Mouse (Mus musculus) left cerebral cortex, adult 8-10 months (tissue): ENCODE measurements around the gene Pakap. TPM values are rescaled to one million over a fixed set of nuclear protein-coding genes. Genes with fewer than 3 reads are reported as not detected.

Source experiments
- DNase-seq, 2 experiments: peaks; one replicate each; pipeline ENCODE4 v3.0.0; 2022; ENCODE audit warnings: low spot score in 2 of 2
- total RNA-seq, 4 experiments: library from RNA; stranded (reverse); gene quantifications; 2 replicates each; pipeline ENCODE4 v1.2.4; 2022

Pakap gene
- total RNA-seq, 4 experiments from 2014 or later = 19.2 to 22.2 (median 20.2) TPM

- no peak for DNase-seq
Measured at GRCm38 (mm10) chr4:57762424-57762823, 194.4 kb downstream of the Pakap start.

GRCm38 (mm10) chr4:57764392-57764791, 196.4 kb downstream of the Pakap start:
- DNase-seq = no peak

- DNase-seq = no peak
Measured at GRCm38 (mm10) chr4:57764926-57765325, 196.9 kb downstream of the Pakap start.

- DNase-seq = no peak
Measured at GRCm38 (mm10) chr4:57765806-57766205, 197.8 kb downstream of the Pakap start.

DNA sequence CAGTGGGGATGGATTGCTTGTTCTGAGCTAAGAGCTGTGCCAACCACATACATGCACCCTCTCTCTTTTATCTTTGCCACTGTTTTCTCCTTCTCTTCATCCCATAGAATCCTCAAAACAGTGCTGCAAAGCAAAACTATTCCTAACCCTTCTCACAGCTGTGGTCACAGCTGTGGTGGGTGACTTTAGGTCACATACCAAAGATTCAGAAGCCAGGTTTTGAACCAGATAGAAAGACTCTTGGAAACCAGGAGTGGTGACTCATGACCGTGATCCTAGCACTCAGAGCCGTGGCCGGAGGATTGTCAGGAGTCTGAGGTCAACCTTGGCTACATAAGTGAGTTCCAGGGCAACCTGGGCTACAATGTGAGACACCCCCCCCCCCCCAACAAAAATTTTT, 201.0 kb downstream of the Pakap start:
- DNase-seq = no peak

DNA sequence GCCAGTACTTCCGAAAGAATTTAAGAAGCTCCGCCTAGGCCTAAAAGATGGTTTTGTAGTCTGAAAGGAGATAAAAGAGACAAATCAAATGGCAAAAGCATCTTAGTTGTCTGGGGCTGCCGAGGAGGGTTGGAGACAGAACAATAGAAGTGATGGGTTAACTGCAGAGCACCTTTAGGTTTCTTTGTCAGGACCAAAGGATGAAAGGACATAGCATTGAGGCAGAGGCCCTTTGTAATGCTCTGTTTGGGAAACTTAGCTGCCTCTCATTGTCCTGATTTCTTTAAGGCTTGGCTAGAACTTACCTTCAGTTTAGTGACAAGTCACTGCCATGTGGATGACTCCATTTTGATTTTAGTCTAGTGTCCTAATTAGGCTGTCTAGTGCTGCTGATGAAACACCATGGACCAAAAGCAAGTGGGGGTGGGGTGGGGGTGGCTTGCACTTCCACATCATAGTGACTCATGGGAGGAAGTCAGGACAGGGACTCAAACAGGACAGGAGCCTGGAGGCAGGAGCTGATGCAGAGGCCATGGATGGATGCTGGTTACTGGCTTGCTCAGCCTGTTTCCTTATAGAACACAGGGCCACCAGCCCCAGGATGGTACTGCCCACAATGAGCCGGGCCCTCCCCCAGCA, 202.3 kb downstream of the Pakap start:
- DNase-seq = no peak

GRCm38 (mm10) chr4:57771558-57772219, 203.7 kb downstream of the Pakap start:
- DNase-seq = no peak

- no peak for DNase-seq
Measured at GRCm38 (mm10) chr4:57772851-57773510, 205.0 kb downstream of the Pakap start.

- DNase-seq = no peak
Measured at GRCm38 (mm10) chr4:57774517-57774916, 206.5 kb downstream of the Pakap start.

DNA sequence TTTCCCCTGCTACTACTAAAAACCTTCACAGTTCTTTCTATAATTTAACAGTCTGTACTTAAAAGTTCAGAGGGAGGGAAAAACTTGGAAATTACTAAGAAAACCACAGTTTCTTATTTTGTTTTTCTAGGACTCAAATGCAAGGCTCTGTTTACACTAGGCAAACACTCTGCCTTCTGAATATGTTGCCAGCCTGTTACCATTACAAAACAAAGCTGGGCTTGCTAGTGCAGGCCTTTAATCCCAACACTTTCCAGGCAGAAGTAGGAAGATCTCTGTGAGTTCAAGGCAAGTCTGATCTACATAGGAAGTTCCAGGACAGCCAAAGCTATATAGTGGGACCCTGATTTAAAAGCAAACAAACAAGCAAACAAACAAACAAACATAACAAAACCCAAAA, 207.6 kb downstream of the Pakap start:
- no peak for DNase-seq

DNA sequence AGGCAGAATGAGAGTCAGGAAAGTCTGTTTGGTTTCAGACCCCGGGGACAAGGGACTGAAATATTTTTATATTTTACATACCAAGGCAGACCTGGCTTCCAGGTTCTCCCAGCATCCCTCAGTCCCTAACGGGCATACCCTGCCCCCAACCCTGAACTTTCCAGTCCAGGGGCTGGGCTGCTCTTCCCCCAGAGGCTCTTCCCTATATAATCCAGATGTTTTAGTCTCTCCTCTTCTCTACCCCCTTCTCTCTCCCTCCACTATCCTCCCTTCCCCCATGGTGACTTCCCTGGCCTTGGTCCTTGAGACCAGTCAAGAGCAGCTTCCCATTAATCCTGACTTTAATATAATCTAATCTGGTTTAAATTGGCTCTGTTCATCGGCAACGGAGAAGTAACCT, 212.4 kb downstream of the Pakap start:
- no peak for DNase-seq

GRCm38 (mm10) chr4:57780833-57781641, 213.1 kb downstream of the Pakap start:
- no peak for DNase-seq

DNA sequence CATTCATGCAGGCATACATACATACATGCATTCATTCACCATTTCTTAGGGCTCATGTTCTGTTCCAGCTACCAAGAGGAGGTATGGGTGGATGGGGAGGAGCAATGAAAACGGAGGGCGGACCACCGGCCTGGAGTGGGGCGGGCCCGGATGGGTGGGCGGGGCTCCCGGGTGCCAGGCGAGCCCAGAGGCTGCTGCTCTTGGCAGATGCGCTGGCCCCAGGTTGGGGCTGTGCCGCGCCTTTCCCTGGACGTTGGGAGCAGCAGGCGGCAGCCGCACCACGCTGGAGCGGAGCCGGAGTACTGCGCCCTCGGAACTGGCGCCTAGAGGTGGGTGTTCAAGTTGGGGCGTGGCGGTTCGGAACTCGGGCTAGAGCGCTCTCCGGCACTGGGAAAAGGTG, 214.0 kb downstream of the Pakap start:
- peak in 1 of 2 experiments; percentile 28 for DNase-seq

- no peak for DNase-seq
Measured at GRCm38 (mm10) chr4:57782549-57783390, 214.8 kb downstream of the Pakap start.

DNA sequence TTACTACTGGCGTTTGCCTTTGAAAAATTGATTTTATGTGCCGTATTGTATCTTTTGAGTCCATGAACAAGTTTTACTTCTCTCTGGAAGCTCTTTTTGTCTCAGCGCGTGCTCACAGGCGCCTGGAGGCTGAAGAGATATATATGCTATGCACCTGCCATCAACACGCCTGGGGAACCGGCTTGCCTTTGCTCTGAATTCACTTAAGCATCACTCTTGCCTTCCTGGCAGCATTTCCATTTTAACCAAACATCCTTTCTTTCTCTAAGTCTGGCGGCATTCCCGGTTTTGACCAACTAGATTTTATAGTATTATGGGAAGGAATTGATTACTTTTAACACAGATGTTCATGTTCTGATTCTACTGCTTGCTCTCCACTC, 215.4 kb downstream of the Pakap start:
- DNase-seq = no peak

- DNase-seq = no peak
Measured at GRCm38 (mm10) chr4:57783853-57784600, 216.0 kb downstream of the Pakap start.

GRCm38 (mm10) chr4:57788709-57789108, 220.7 kb downstream of the Pakap start:
- no peak for DNase-seq

DNA sequence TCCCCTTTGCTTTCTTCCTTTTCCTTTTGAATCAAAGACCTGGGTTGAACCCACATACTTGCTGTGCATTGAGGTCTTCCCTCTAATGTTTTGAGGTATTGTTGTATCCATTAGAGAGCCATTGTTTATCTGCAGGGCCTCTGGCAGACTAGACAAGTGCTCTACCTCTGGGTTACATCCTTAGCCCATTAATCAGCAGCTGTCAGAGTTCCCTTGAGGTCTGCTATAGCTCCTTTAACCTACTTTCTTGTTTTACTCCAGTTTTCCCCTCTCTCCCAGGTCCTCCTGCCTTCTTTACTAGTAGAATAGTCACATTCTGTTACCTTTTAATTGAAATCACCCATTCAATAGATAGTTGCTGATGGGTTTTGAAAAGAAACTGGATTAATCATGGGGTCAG, 221.1 kb downstream of the Pakap start:
- DNase-seq = no peak

DNA sequence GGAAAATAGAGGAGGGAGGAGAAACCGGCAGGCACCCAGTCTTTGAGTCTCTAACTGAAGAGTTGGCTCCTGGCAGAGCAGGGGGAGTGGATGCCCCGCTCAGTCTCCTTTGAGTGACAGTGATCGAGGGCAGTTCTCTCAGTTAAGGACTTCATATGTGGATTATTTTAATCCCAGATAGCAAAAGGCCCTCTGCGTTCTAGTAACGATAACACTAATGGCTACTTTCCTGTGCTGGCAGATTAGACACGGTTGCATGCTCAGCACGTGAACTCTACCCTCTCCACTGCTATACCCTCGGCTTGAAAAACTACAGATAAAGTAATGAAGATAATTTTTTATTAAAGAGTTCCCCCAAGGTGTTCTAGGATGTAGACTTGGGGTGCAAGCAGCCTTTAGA, 226.0 kb downstream of the Pakap start:
- DNase-seq = no peak

DNA sequence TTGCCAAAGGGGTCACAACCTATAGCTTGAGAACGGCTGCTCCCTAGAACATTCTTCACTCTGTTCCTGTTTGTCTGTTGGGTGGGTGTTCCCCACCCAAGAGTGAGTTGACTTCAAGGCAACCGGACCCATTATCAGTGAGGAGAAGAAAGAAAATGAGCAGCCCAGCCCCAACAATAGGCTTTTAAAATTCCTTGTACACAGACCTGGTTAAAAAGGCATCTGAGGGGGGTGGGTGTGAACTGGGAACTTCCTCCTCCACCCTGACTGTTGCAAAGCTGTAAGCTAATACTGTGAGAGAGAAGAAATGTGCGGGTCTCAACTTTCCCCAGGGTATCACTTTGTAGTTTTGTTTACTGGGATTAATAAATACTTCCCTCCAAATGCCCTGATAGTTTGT, 226.6 kb downstream of the Pakap start:
- no peak for DNase-seq
